Mouse (Mus musculus): ENCODE measurements around the gene Gm42791. TPM values are rescaled to one million over a fixed set of nuclear protein-coding genes. Genes with fewer than 3 reads are reported as not detected.

The Gm42791 gene
- polyA plus RNA-seq, 1 experiment from 2014 or later, result 0.78 TPM

GRCm38 (mm10) chr5:149014600-149015268 is 19.8 kb upstream of the Gm42791 start:
- Histone ChIP-seq H3K4me1 (ENCODE audit: insufficient read depth, low read depth, low read length) (no peaks in the 10 kb centered on the region), H3K27ac (ENCODE audit: low read length) (no peak overlapping the region), H3K27me3 (replicated peaks; ENCODE audit: insufficient read depth, low read length) (no peaks in the 10 kb centered on the region), H3K4me2 (replicated peaks; ENCODE audit: low read depth, low read length) (peak overlapping the region; percentile 93), H3K36me3 (ENCODE audit: insufficient read depth, low read length) (no peaks in the 10 kb centered on the region), H3K9ac (replicated peaks; ENCODE audit: low read depth) (no peak overlapping the region), H3K9me3 (ENCODE audit: low read length) (no peaks in the 10 kb centered on the region), H3K4me3 (ENCODE audit: low read depth, low read length) (no peak overlapping the region)
- TF ChIP-seq CTCF (IDR thresholded peaks at IDR 0.05), result no peak
- no peak for TF ChIP-seq EP300 (IDR thresholded peaks at IDR 0.05)
- ATAC-seq (no peak), DNase-seq (ENCODE audit: low spot score) (no peak)
- 34% methylated on average over 17 of the region's 17 CpGs for WGBS

DNA sequence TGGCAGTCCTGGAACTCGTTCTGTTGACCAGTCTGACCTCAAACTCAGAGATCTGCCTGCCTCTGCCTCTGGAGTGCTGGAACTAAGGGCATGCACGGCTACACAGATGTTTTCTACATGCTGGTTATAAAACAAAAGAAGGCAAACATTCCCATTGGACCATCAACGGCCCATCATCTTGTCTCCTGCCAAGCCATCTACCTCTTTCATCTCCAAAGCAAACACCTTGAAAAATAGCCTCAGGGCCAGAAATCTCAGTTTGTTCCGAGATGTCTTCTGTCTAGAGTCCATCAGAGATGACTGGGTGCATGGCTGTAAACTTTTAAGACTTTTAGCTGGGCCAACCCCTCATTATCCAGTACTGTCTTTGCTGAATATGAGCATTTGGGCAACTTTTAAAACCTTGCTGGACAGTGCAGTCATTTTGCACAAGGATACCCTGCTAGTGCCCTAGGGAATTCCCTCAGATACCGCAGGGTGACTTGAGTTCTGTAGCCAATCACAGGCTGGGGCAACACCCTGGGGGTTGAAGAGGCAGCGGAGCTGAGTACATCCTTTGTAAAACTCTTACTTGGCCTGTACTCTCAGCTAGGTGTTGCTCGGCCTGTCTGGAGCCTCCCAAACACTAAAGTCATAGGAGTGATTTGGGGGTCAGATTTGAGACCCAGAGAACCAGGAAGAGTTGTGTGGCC is 19.0 kb upstream of the Gm42791 start:
- TF ChIP-seq CTCF (IDR thresholded peaks at IDR 0.05) (no peak), EP300 (IDR thresholded peaks at IDR 0.05) (no peak)
- Histone ChIP-seq H3K9ac (replicated peaks; ENCODE audit: low read depth) (no peak overlapping the region), H3K4me2 (replicated peaks; ENCODE audit: low read depth, low read length) (no peak overlapping the region), H3K9me3 (ENCODE audit: low read length) (no peaks in the 10 kb centered on the region), H3K4me1 (ENCODE audit: insufficient read depth, low read depth, low read length) (no peaks in the 10 kb centered on the region), H3K27me3 (replicated peaks; ENCODE audit: insufficient read depth, low read length) (no peaks in the 10 kb centered on the region), H3K36me3 (ENCODE audit: insufficient read depth, low read length) (no peaks in the 10 kb centered on the region), H3K4me3 (ENCODE audit: low read depth, low read length) (no peak overlapping the region), H3K27ac (ENCODE audit: low read length) (no peak overlapping the region)
- DNase-seq (ENCODE audit: low spot score) (no peak), ATAC-seq (no peak)
- 68% methylated on average over 7 of the region's 7 CpGs for WGBS

- Histone ChIP-seq H3K4me3 (ENCODE audit: low read depth, low read length) (no peak overlapping the region), H3K36me3 (ENCODE audit: insufficient read depth, low read length) (no peaks in the 10 kb centered on the region), H3K4me2 (replicated peaks; ENCODE audit: low read depth, low read length) (no peak overlapping the region), H3K4me1 (ENCODE audit: insufficient read depth, low read depth, low read length) (no peaks in the 10 kb centered on the region), H3K27ac (ENCODE audit: low read length) (no peak overlapping the region), H3K9ac (replicated peaks; ENCODE audit: low read depth) (no peak overlapping the region), H3K9me3 (ENCODE audit: low read length) (no peaks in the 10 kb centered on the region), H3K27me3 (replicated peaks; ENCODE audit: insufficient read depth, low read length) (no peaks in the 10 kb centered on the region)
- TF ChIP-seq CTCF (IDR thresholded peaks at IDR 0.05), result no peak
- no peak for TF ChIP-seq EP300 (IDR thresholded peaks at IDR 0.05)
- no peak for ATAC-seq
- no peak for DNase-seq (ENCODE audit: low spot score)
- 53% methylated on average over 3 of the region's 3 CpGs for WGBS
Measured at GRCm38 (mm10) chr5:149009111-149009510, 14.2 kb upstream of the Gm42791 start.

DNA sequence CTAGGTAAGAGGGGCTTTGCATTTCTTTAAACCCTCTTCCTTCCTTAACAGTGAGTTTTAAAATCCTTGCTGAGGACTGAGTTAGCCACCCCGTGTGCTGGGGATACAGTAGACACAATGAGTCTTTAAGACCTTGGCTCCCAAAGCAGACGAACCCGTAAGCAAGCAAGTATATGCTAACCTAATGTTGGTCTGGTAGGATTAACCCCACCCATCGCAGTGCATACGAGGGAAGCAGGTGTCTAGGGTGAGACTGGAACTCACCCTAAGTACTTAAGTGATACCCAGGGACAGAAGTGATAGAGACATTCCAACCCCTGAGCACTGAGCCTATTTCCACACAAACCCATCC is 12.3 kb upstream of the Gm42791 start:
- 25% methylated on average over 5 of the region's 5 CpGs for WGBS
- no peaks in the 10 kb centered on the region for H3K9me3 ChIP-seq (ENCODE audit: low read length)
- H3K4me2 ChIP-seq (replicated peaks; ENCODE audit: low read depth, low read length), result peak overlapping the region; percentile 63
- no peaks in the 10 kb centered on the region for H3K36me3 ChIP-seq (ENCODE audit: insufficient read depth, low read length)
- no peaks in the 10 kb centered on the region for H3K27me3 ChIP-seq (replicated peaks; ENCODE audit: insufficient read depth, low read length)
- H3K27ac ChIP-seq (ENCODE audit: low read length), result peak overlapping the region; percentile 5; the same call in 1 of the 2 replicates
- TF ChIP-seq CTCF (IDR thresholded peaks at IDR 0.05) (no peak), EP300 (IDR thresholded peaks at IDR 0.05) (no peak)
- ATAC-seq (0 out of 2 replicates have a peak, but pooled peaks have one; percentile 10), DNase-seq (ENCODE audit: low spot score) (no peak)
- H3K4me1 ChIP-seq (ENCODE audit: insufficient read depth, low read depth, low read length), result no peaks in the 10 kb centered on the region
- no peak overlapping the region for H3K9ac ChIP-seq (replicated peaks; ENCODE audit: low read depth)
- H3K4me3 ChIP-seq (ENCODE audit: low read depth, low read length), result no peak overlapping the region

DNA sequence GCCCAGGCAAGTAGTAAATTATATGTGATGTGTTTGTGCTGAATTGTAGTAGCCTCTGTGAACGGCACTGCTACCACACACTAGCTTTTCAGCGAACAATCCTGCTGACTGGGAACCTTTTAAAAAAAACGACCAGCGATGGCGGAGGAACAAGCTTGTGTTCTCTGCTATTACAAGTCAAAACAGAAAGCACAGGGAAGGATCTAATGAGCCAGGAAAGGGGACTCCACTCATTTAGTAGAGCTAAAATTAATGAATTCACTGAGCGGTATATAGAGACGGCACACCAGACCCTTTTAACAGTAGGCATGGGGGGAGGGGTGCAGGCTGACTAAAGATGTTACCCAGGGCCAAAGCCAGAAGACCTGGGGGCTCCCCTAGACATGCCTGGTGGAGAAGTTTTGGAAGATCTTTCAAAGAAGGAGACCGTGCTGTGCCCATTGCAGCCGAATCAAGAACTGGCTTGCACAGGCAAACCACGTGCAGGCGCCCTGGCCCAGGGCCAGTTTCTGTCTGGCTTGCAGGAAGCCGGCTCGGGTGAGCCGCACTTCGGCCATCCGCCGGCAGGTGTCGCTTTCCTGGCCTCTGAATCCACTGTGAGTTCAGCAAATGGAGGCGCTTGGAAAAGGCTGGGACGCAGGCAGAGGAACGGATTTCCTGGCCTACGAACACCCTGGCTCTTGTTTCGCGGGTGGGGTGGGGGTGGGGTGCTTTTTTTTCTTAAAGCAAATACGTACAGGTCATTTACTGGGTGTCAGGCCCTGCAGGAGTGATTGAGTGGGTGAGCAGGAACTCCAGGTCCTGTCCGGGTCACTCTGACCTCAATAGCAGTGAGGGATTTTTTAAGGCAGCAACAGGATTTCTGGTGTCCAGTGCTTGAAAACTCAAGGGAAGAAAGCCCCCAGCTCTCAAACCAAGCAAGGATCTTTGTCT is 11.7 kb upstream of the Gm42791 start:
- H3K36me3 ChIP-seq (ENCODE audit: insufficient read depth, low read length), result no peaks in the 10 kb centered on the region
- H3K4me1 ChIP-seq (ENCODE audit: insufficient read depth, low read depth, low read length), result 0 out of 2 replicates have a peak, but pooled peaks cover 2% of the 10 kb centered on the region
- peak overlapping the region; percentile 5; the same call in 1 of the 2 replicates for H3K27ac ChIP-seq (ENCODE audit: low read length)
- TF ChIP-seq EP300 (IDR thresholded peaks at IDR 0.05) (peak; percentile 74), CTCF (IDR thresholded peaks at IDR 0.05) (peak; percentile 93)
- no peaks in the 10 kb centered on the region for H3K9me3 ChIP-seq (ENCODE audit: low read length)
- H3K9ac ChIP-seq (replicated peaks; ENCODE audit: low read depth), result no peak overlapping the region
- H3K4me2 ChIP-seq (replicated peaks; ENCODE audit: low read depth, low read length), result peak overlapping the region; percentile 63
- no peaks in the 10 kb centered on the region for H3K27me3 ChIP-seq (replicated peaks; ENCODE audit: insufficient read depth, low read length)
- DNase-seq (ENCODE audit: low spot score) (peak; percentile 98), ATAC-seq (peak; percentile 89)
- 5% methylated on average over 26 of the region's 26 CpGs for WGBS
- H3K4me3 ChIP-seq (ENCODE audit: low read depth, low read length), result peak overlapping the region; percentile 23

All from lung, postnatal 0 days (tissue).